Mouse (Mus musculus) cerebellum, adult 2 months (tissue): Measurements from ENCODE around the gene Rnf152. TPM values are rescaled to one million over a fixed set of nuclear protein-coding genes. Genes with fewer than 3 reads are reported as not detected.

Source experiments
- DNase-seq, 2 experiments: peaks; one replicate each; pipeline ENCODE4 v3.0.0; 2021
- H3K27ac ChIP-seq: fragments of 200-500 bp; 2 replicates; pipeline ENCODE4 v1.5.1; 2012; ENCODE audit warnings: low read length, control low read depth, inconsistent platforms; ENCODE audit not compliant: insufficient read depth
- H3K27me3 ChIP-seq: fragments of 200-500 bp; 2 replicates; pipeline ENCODE4 v1.6.1; 2012; ENCODE audit warnings: inconsistent platforms, mild to moderate bottlenecking, low read length, moderate library complexity; ENCODE audit not compliant: control insufficient read depth, insufficient read depth
- H3K4me1 ChIP-seq: fragments of 200-500 bp; 2 replicates; pipeline ENCODE4 v1.6.1; 2011; ENCODE audit warnings: low read length; ENCODE audit not compliant: control insufficient read depth, insufficient read depth
- H3K4me3 ChIP-seq: fragments of 200-500 bp; replicated peaks from 2 replicates; pipeline ENCODE3; 2011; ENCODE audit warnings: mild to moderate bottlenecking, low read depth, low read length, control low read depth; ENCODE audit not compliant: insufficient read depth
- CTCF ChIP-seq: fragments of 200-500 bp; IDR thresholded peaks from 2 replicates; pipeline ENCODE4 v1.5.1; 2011; ENCODE audit warnings: low read depth, mild to moderate bottlenecking, control low read depth, low read length, moderate library complexity, borderline replicate concordance; ENCODE audit not compliant: insufficient read depth
- POLR2A ChIP-seq: fragments of 200-500 bp; IDR thresholded peaks from 2 replicates; pipeline ENCODE4 v1.6.1; 2011; ENCODE audit warnings: low read length, control low read depth, borderline replicate concordance; ENCODE audit not compliant: insufficient read depth
- WGBS: fragments of 180-500 bp; shearing (Covaris S2); methylation state at CpG from one replicate; pipeline ENCODE4 v1.1.7; 2018; 5-methylcytosine and 5-hydroxymethylcytosine counted together
- polyA plus RNA-seq: library from polyadenylated mRNA; depleted of rRNA; stranded (reverse); fragments of >200 nt; gene quantifications from 2 replicates; pipeline ENCODE4 v1.2.3, GENCODE M21; 2012

Rnf152 gene
- polyA plus RNA-seq, 1 experiment: 19.2 TPM

GRCm38 (mm10) chr1:105243359-105244142 lies 113.0 kb downstream of the Rnf152 start:
- TF ChIP-seq POLR2A (no peak), CTCF (no peak)
- WGBS: 57% methylated on average over 6 of the region's 6 CpGs
- H3K27ac ChIP-seq: no peak overlapping the region
- DNase-seq: no peak
- H3K4me1 ChIP-seq: no peaks in the 10 kb centered on the region; the same call in 1 of the 2 replicates
- no peaks in the 10 kb centered on the region for H3K27me3 ChIP-seq
- no peak overlapping the region for H3K4me3 ChIP-seq

- no peak overlapping the region for H3K27ac ChIP-seq
- no peaks in the 10 kb centered on the region for H3K27me3 ChIP-seq
- no peak for TF ChIP-seq POLR2A
- no peak for TF ChIP-seq CTCF
- no peak overlapping the region for H3K4me3 ChIP-seq
- DNase-seq: no peak
- H3K4me1 ChIP-seq: no peaks in the 10 kb centered on the region; the same call in 1 of the 2 replicates
Measured at GRCm38 (mm10) chr1:105240185-105240584, 116.3 kb downstream of the Rnf152 start.
